Mouse (Mus musculus) T-cell, adult 2 months (primary cell): ENCODE measurements around the gene Nfe2.

ENCODE experiments used
- DNase-seq: peaks from one replicate; pipeline ENCODE4 v3.0.0; 2022; ENCODE audit warnings: low spot score

Gene Nfe2

GRCm38 (mm10) chr15:103257790-103258728 lies at the start of gene Nfe2:
Gene Nfe2 (minus strand): TSS chr15:103258403.
- peak; percentile 69 for DNase-seq

- peak; percentile 86 for DNase-seq
Measured at GRCm38 (mm10) chr15:103307125-103307524, 48.9 kb upstream of the Nfe2 start.

GRCm38 (mm10) chr15:103305792-103306645 lies 47.8 kb upstream of the Nfe2 start:
- DNase-seq = no peak

GRCm38 (mm10) chr15:103305070-103305678 lies 47.0 kb upstream of the Nfe2 start:
- peak; percentile 79 for DNase-seq

- no peak for DNase-seq
Measured at GRCm38 (mm10) chr15:103304616-103304969, 46.4 kb upstream of the Nfe2 start.

- DNase-seq = no peak
Measured at GRCm38 (mm10) chr15:103303916-103304615, 45.9 kb upstream of the Nfe2 start.

GRCm38 (mm10) chr15:103302341-103303021 lies 44.3 kb upstream of the Nfe2 start:
- no peak for DNase-seq

- DNase-seq = no peak
Measured at GRCm38 (mm10) chr15:103301547-103302340, 43.5 kb upstream of the Nfe2 start.

GRCm38 (mm10) chr15:103301046-103301445 lies 42.8 kb upstream of the Nfe2 start:
- no peak for DNase-seq

- DNase-seq = no peak
Measured at GRCm38 (mm10) chr15:103300560-103300959, 42.4 kb upstream of the Nfe2 start.

GRCm38 (mm10) chr15:103300067-103300471 lies 41.9 kb upstream of the Nfe2 start:
- no peak for DNase-seq

- DNase-seq = no peak
Measured at GRCm38 (mm10) chr15:103299644-103300043, 41.4 kb upstream of the Nfe2 start.

GRCm38 (mm10) chr15:103298861-103299616 lies 40.8 kb upstream of the Nfe2 start:
- no peak for DNase-seq

- no peak for DNase-seq
Measured at GRCm38 (mm10) chr15:103298026-103298425, 39.8 kb upstream of the Nfe2 start.

- no peak for DNase-seq
Measured at GRCm38 (mm10) chr15:103297313-103297712, 39.1 kb upstream of the Nfe2 start.

- DNase-seq = no peak
Measured at GRCm38 (mm10) chr15:103295851-103296250, 37.6 kb upstream of the Nfe2 start.

GRCm38 (mm10) chr15:103294649-103295048 lies 36.4 kb upstream of the Nfe2 start:
- DNase-seq = no peak

- no peak for DNase-seq
Measured at GRCm38 (mm10) chr15:103293375-103293774, 35.2 kb upstream of the Nfe2 start.

- DNase-seq = no peak
Measured at GRCm38 (mm10) chr15:103292673-103293345, 34.6 kb upstream of the Nfe2 start.
